Mouse (Mus musculus): ENCODE results near the gene Clasp1. TPM values are rescaled to one million over a fixed set of nuclear protein-coding genes. Genes with fewer than 3 reads are reported as not detected.
A peak's percentile ranks its signal among the peaks of the same experiment; 100 is the strongest.
"Not testable (repeated sequence)": the region's sequence is repeated elsewhere in the genome, so short reads cannot be mapped to it uniquely, and the experiment has no call there.

Clasp1 gene
- total and polyA plus RNA-seq, 2 experiments from 2014 or later = 63.2 to 126 TPM

- DNase-seq (ENCODE audit: low spot score) = no peak
- H3K27me3 ChIP-seq (ENCODE audit: insufficient read depth, low read length) = no peaks in the 10 kb centered on the region
- TF ChIP-seq CTCF (IDR thresholded peaks at IDR 0.05; ENCODE audit: low read depth) = no peak
- H3K9ac ChIP-seq (replicated peaks; ENCODE audit: low read length) = no peak overlapping the region
- no peak overlapping the region for H3K4me3 ChIP-seq (ENCODE audit: low read length)
- no peak overlapping the region for H3K4me2 ChIP-seq (ENCODE audit: low read depth, low read length)
- H3K27ac ChIP-seq = no peak overlapping the region
- 92% methylated on average over 8 of the region's 8 CpGs for WGBS
- ATAC-seq = no peak
- H3K9me3 ChIP-seq (ENCODE audit: low read length) = no peaks in the 10 kb centered on the region
- peaks cover 29% of the 10 kb centered on the region for H3K36me3 ChIP-seq (ENCODE audit: insufficient read depth, low read length)
- no peaks in the 10 kb centered on the region for H3K4me1 ChIP-seq (ENCODE audit: insufficient read depth, low read length)
Observed at GRCm38 (mm10) chr1:118581179-118581578, 192.3 kb downstream of the Clasp1 start.

DNA sequence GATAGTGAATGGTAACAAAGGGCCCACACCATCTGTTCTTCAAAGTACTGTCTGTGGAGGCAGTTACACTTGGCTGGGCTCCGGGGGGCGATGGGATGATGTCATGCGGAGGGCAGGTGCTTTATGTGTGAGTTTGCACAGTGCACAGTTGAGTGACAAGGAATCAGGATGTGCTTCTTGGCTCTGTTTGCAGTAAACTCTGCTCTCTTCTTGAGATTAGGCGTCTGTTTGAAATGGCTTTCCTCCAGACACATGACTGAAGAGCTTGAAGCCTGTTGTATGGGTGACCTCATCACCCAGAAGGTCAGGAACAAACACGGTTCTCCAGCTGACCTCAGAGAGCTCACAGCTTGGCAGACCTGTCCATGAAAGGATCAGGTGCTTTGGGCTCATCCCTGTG lies 200.9 kb downstream of the Clasp1 start:
- Histone ChIP-seq H3K4me3 (ENCODE audit: low read length) (no peak overlapping the region), H3K9ac (replicated peaks; ENCODE audit: low read length) (no peak overlapping the region), H3K27ac (no peak overlapping the region), H3K36me3 (ENCODE audit: insufficient read depth, low read length) (peaks cover 39% of the 10 kb centered on the region), H3K27me3 (ENCODE audit: insufficient read depth, low read length) (no peaks in the 10 kb centered on the region), H3K4me1 (ENCODE audit: insufficient read depth, low read length) (no peaks in the 10 kb centered on the region), H3K4me2 (ENCODE audit: low read depth, low read length) (no peak overlapping the region), H3K9me3 (ENCODE audit: low read length) (no peaks in the 10 kb centered on the region)
- TF ChIP-seq CTCF (IDR thresholded peaks at IDR 0.05; ENCODE audit: low read depth) = no peak
- ATAC-seq (no peak), DNase-seq (ENCODE audit: low spot score) (no peak)
- WGBS = 70% methylated on average over 5 of the region's 5 CpGs

DNA sequence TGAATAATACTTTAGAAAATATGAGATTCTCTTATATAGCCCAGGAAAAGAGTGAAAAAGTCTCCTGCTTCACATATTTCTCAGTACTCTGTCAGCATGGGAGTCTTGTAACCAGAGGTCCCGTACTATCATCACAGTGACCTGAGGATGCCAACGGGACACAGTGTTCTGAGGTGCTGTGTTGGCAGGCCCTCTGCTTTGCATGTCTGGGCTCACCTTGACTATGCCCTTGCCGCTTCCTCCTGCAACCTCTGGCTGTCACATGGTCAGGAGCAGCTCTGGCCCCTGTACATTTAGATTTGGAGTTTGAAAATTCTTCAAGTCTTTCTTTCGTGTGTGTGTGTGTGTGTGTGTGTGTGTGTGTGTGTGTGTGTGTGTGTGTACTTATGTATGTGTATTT lies 204.1 kb downstream of the Clasp1 start:
- WGBS = 88% methylated on average over 4 of the region's 4 CpGs
- Histone ChIP-seq H3K4me3 (ENCODE audit: low read length) (no peak overlapping the region), H3K4me1 (ENCODE audit: insufficient read depth, low read length) (no peaks in the 10 kb centered on the region), H3K27ac (no peak overlapping the region), H3K27me3 (ENCODE audit: insufficient read depth, low read length) (no peaks in the 10 kb centered on the region), H3K4me2 (ENCODE audit: low read depth, low read length) (no peak overlapping the region), H3K9me3 (ENCODE audit: low read length) (no peaks in the 10 kb centered on the region), H3K36me3 (ENCODE audit: insufficient read depth, low read length) (peaks cover 46% of the 10 kb centered on the region), H3K9ac (replicated peaks; ENCODE audit: low read length) (no peak overlapping the region)
- TF ChIP-seq CTCF (IDR thresholded peaks at IDR 0.05; ENCODE audit: low read depth) = no peak
- no peak for ATAC-seq
- DNase-seq (ENCODE audit: low spot score) = no peak

- no peak overlapping the region for H3K27ac ChIP-seq
- DNase-seq (ENCODE audit: low spot score) = no peak
- no peak overlapping the region for H3K4me3 ChIP-seq (ENCODE audit: low read length)
- no peak for TF ChIP-seq CTCF (IDR thresholded peaks at IDR 0.05; ENCODE audit: low read depth)
- 85% methylated on average over 2 of the region's 2 CpGs for WGBS
- peaks cover 43% of the 10 kb centered on the region for H3K36me3 ChIP-seq (ENCODE audit: insufficient read depth, low read length)
- no peaks in the 10 kb centered on the region for H3K4me1 ChIP-seq (ENCODE audit: insufficient read depth, low read length)
- H3K27me3 ChIP-seq (ENCODE audit: insufficient read depth, low read length) = no peaks in the 10 kb centered on the region
- H3K4me2 ChIP-seq (ENCODE audit: low read depth, low read length) = no peak overlapping the region
- no peak overlapping the region for H3K9ac ChIP-seq (replicated peaks; ENCODE audit: low read length)
- ATAC-seq = no peak
- H3K9me3 ChIP-seq (ENCODE audit: low read length) = no peaks in the 10 kb centered on the region
Observed at GRCm38 (mm10) chr1:118595395-118595794, 206.5 kb downstream of the Clasp1 start.

DNA sequence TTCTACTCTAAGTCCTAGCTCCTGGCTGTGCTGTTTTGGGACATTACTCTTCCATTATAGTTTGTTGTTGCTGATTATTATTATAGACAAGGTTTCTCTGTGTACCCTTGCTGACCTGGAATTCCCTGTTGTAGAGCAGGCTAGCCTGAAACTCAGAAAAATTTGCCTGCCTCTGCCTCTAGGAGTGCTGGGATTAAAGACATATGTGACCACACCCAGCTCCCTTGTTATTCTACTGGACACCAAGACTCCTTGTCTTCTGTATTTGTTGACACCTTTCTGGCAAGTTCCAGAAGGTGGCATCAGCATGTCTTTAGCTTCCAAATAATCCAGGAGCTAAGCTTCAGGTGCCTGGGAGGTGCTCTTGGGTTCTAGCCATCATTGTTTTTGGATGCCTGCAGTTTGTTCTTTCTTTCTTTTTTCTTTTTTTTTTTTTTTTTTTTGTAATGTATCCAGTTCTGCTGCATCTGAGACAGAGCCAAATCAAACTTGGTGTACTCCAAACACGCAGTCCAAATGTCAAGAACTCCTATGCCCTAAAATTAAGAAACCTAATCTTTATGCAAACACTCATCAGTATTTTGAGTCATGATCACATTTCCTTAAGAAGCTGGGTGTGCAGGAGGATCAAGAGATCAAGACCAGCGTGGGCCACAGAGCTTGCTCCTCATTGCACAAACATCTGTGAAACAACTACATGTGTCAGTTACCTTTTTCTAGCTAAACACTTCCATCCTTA lies 208.8 kb downstream of the Clasp1 start:
- Histone ChIP-seq H3K4me1 (ENCODE audit: insufficient read depth, low read length) (no peaks in the 10 kb centered on the region), H3K4me2 (ENCODE audit: low read depth, low read length) (no peak overlapping the region), H3K9ac (replicated peaks; ENCODE audit: low read length) (no peak overlapping the region), H3K36me3 (ENCODE audit: insufficient read depth, low read length) (peaks cover 53% of the 10 kb centered on the region), H3K9me3 (ENCODE audit: low read length) (no peaks in the 10 kb centered on the region), H3K27ac (no peak overlapping the region), H3K4me3 (ENCODE audit: low read length) (no peak overlapping the region), H3K27me3 (ENCODE audit: insufficient read depth, low read length) (no peaks in the 10 kb centered on the region)
- no peak for TF ChIP-seq CTCF (IDR thresholded peaks at IDR 0.05; ENCODE audit: low read depth)
- ATAC-seq (no peak), DNase-seq (ENCODE audit: low spot score) (no peak)
- 90% methylated on average over 2 of the region's 2 CpGs for WGBS

DNA sequence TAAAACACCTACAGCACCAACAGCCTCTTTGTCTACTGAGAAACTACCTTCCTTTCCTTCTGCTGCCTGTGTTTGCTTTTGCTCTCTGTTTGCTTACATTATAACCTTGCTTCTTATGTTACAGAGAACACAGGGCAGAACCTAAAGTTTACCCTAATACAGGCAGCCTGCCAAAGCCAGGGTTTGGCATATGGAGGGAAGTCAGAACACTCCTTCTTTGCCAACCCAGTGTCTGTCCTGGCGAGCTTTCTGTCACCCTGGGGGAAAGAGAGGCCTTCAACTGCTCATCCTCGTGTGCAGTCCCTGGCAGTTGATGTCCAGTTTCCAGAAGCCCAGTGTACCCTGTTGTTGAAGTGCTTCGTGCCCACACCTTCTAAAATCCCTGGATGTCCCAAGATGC lies 209.5 kb downstream of the Clasp1 start:
- no peak overlapping the region for H3K27ac ChIP-seq
- H3K4me3 ChIP-seq (ENCODE audit: low read length) = no peak overlapping the region
- H3K27me3 ChIP-seq (ENCODE audit: insufficient read depth, low read length) = no peaks in the 10 kb centered on the region
- ATAC-seq (no peak), DNase-seq (ENCODE audit: low spot score) (no peak)
- H3K9ac ChIP-seq (replicated peaks; ENCODE audit: low read length) = no peak overlapping the region
- 63% methylated on average over 3 of the region's 3 CpGs for WGBS
- no peak for TF ChIP-seq CTCF (IDR thresholded peaks at IDR 0.05; ENCODE audit: low read depth)
- peaks cover 55% of the 10 kb centered on the region for H3K36me3 ChIP-seq (ENCODE audit: insufficient read depth, low read length)
- H3K9me3 ChIP-seq (ENCODE audit: low read length) = no peaks in the 10 kb centered on the region
- H3K4me1 ChIP-seq (ENCODE audit: insufficient read depth, low read length) = no peaks in the 10 kb centered on the region
- H3K4me2 ChIP-seq (ENCODE audit: low read depth, low read length) = no peak overlapping the region

DNA sequence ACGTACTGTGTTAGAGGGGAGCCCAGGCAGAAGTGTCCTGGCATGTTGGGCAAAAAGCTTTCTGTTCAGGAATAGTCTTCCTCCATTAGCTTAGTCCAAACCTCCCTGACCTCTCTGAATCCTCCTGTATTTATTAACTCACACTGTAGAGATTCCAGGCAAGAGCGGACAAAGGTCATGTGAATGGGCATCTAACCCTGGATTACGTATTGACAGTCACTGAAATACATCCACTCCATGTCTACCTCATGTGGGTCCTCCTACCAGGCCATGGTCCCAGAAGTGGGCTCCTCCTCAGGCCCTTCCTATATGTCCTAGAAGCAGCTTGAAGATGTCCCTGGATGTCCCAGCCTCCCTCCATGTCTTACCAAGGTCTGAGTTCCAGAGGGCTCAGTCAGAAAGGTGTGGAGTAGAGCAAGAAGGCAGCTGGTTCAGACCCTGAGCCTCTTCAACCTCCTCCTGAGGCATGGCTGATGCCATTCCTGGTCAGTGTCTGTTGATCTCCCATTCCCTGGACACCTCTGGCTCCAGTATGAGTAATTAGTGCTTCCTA lies 224.8 kb downstream of the Clasp1 start:
- H3K9me3 ChIP-seq (ENCODE audit: low read length) = no peaks in the 10 kb centered on the region
- 82% methylated on average over 3 of the region's 3 CpGs for WGBS
- no peaks in the 10 kb centered on the region for H3K27me3 ChIP-seq (ENCODE audit: insufficient read depth, low read length)
- DNase-seq (ENCODE audit: low spot score) (no peak), ATAC-seq (0 out of 2 replicates have a peak, but pooled peaks have one; percentile 21)
- no peak for TF ChIP-seq CTCF (IDR thresholded peaks at IDR 0.05; ENCODE audit: low read depth)
- no peak overlapping the region for H3K4me3 ChIP-seq (ENCODE audit: low read length)
- H3K4me1 ChIP-seq (ENCODE audit: insufficient read depth, low read length) = no peaks in the 10 kb centered on the region
- H3K27ac ChIP-seq = no peak overlapping the region
- H3K4me2 ChIP-seq (ENCODE audit: low read depth, low read length) = no peak overlapping the region
- H3K36me3 ChIP-seq (ENCODE audit: insufficient read depth, low read length) = peaks cover 8% of the 10 kb centered on the region; the same call in 1 of the 2 replicates
- no peak overlapping the region for H3K9ac ChIP-seq (replicated peaks; ENCODE audit: low read length)

DNA sequence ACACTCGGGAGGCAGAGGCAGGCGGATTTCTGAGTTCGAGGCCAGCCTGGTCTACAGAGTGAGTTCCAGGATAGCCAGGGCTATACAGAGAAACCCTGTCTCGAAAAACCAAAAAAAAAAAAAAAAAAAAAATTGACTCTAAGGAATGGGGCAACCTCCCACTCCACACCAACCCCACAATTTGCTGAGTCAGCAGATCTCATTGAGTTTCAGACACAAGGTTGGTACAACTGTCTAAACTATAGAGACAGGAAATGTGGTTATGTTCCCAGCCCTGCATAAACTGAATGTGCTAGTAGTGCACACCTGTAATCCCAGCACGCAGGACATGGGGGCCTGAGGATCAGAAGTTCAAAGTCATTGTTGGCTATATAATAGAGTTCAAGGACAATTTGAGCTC lies 232.2 kb downstream of the Clasp1 start:
- H3K4me3 ChIP-seq (ENCODE audit: low read length); H3K4me2 ChIP-seq (ENCODE audit: low read depth, low read length); H3K9ac ChIP-seq (replicated peaks; ENCODE audit: low read length); H3K27ac ChIP-seq; DNase-seq (ENCODE audit: low spot score); H3K4me1 ChIP-seq (ENCODE audit: insufficient read depth, low read length); H3K9me3 ChIP-seq (ENCODE audit: low read length); ATAC-seq; H3K36me3 ChIP-seq (ENCODE audit: insufficient read depth, low read length); H3K27me3 ChIP-seq (ENCODE audit: insufficient read depth, low read length): not testable (repeated sequence)
- 98% methylated on average over 4 of the region's 5 CpGs for WGBS
